Mouse (Mus musculus): ENCODE data around the gene Fbxo40. TPM values are rescaled to one million over a fixed set of nuclear protein-coding genes. Genes with fewer than 3 reads are reported as not detected.

The Fbxo40 gene
- total RNA-seq, 2 experiments from 2014 or later: 0.35 TPM; not detected in 1

GRCm38 (mm10) chr16:36949614-36950336 lies 40.5 kb downstream of the Fbxo40 start:
- intact Hi-C loops (cut with DNase I): no loop called here
- DNase-seq (ENCODE audit: low spot score in 2 of 2): no peak

- DNase-seq (ENCODE audit: low spot score in 2 of 2): no peak
- intact Hi-C loops (cut with DNase I): no loop called here
Observed at GRCm38 (mm10) chr16:36947646-36948197, 42.5 kb downstream of the Fbxo40 start.

- intact Hi-C loops (cut with DNase I): no loop called here
Observed at GRCm38 (mm10) chr16:36946459-36947159, 43.7 kb downstream of the Fbxo40 start.

GRCm38 (mm10) chr16:36944895-36945424 lies 45.3 kb downstream of the Fbxo40 start:
- DNase-seq (ENCODE audit: low spot score in 2 of 2): no peak
- intact Hi-C loops (cut with DNase I): no loop called here

More at GRCm38 (mm10) chr16:36946459-36947159, 43.7 kb downstream of the Fbxo40 start:
- DNase-seq (ENCODE audit: low spot score in 2 of 2): no peak

- no peak for DNase-seq (ENCODE audit: low spot score in 2 of 2)
- intact Hi-C loops (cut with DNase I): no loop called here
Observed at GRCm38 (mm10) chr16:36943591-36943990, 46.7 kb downstream of the Fbxo40 start.

GRCm38 (mm10) chr16:36941895-36942294 lies 48.4 kb downstream of the Fbxo40 start:
- intact Hi-C loops (cut with DNase I): no loop called here
- DNase-seq (ENCODE audit: low spot score in 2 of 2): no peak

GRCm38 (mm10) chr16:36941137-36941727 lies 49.0 kb downstream of the Fbxo40 start:
- no peak for DNase-seq (ENCODE audit: low spot score in 2 of 2)

GRCm38 (mm10) chr16:36935814-36936213 lies 54.5 kb downstream of the Fbxo40 start:
- intact Hi-C loops (cut with DNase I): no loop called here
- no peak for DNase-seq (ENCODE audit: low spot score in 2 of 2)

More at GRCm38 (mm10) chr16:36941137-36941727, 49.0 kb downstream of the Fbxo40 start:
- intact Hi-C loops (cut with DNase I): no loop called here

- intact Hi-C loops (cut with DNase I): no loop called here
Observed at GRCm38 (mm10) chr16:36934841-36935620, 55.2 kb downstream of the Fbxo40 start, which contains the start of gene Hcls1. Gene Hcls1, plus strand, starts transcription at chr16:36934983.

GRCm38 (mm10) chr16:36934131-36934840 lies 56.0 kb downstream of the Fbxo40 start:
- intact Hi-C loops (cut with DNase I): no loop called here
- no peak for DNase-seq (ENCODE audit: low spot score in 2 of 2)

More at GRCm38 (mm10) chr16:36934841-36935620, 55.2 kb downstream of the Fbxo40 start, which contains the start of gene Hcls1:
- DNase-seq (ENCODE audit: low spot score in 2 of 2): no peak

- intact Hi-C loops (cut with DNase I): no loop called here
- no peak for DNase-seq (ENCODE audit: low spot score in 2 of 2)
Observed at GRCm38 (mm10) chr16:36932546-36932945, 57.7 kb downstream of the Fbxo40 start.

GRCm38 (mm10) chr16:36931976-36932375 lies 58.3 kb downstream of the Fbxo40 start:
- intact Hi-C loops (cut with DNase I): no loop called here
- no peak for DNase-seq (ENCODE audit: low spot score in 2 of 2)

- no peak for DNase-seq (ENCODE audit: low spot score in 2 of 2)
- intact Hi-C loops (cut with DNase I): no loop called here
Observed at GRCm38 (mm10) chr16:36931381-36931780, 58.9 kb downstream of the Fbxo40 start.

GRCm38 (mm10) chr16:36930231-36931136 lies 59.8 kb downstream of the Fbxo40 start:
- intact Hi-C loops (cut with DNase I): no loop called here
- DNase-seq (ENCODE audit: low spot score in 2 of 2): no peak

- DNase-seq (ENCODE audit: low spot score in 2 of 2): no peak
- intact Hi-C loops (cut with DNase I): loop anchor here (10.0 kb wide), 1 partner anchor 76 kb away; no protein-coding TSS in a partner anchor
Observed at GRCm38 (mm10) chr16:36929216-36929615, 61.1 kb downstream of the Fbxo40 start.

GRCm38 (mm10) chr16:36928106-36928500 lies 62.2 kb downstream of the Fbxo40 start:
- DNase-seq (ENCODE audit: low spot score in 2 of 2): no peak
- intact Hi-C loops (cut with DNase I): loop anchor here (10.0 kb wide), 1 partner anchor 77 kb away; no protein-coding TSS in a partner anchor

- intact Hi-C loops (cut with DNase I): loop anchor here (10.0 kb wide), 1 partner anchor 77 kb away; no protein-coding TSS in a partner anchor
- no peak for DNase-seq (ENCODE audit: low spot score in 2 of 2)
Observed at GRCm38 (mm10) chr16:36927495-36928105, 62.7 kb downstream of the Fbxo40 start.
